Mouse (Mus musculus) kidney, adult 9 months (tissue): ENCODE data around the gene Cwc15.
A peak's percentile ranks its signal among the peaks of the same experiment; 100 is the strongest.

Experiments
- DNase-seq: peaks from one replicate; pipeline ENCODE4 v3.0.0; 2022

Cwc15 gene

GRCm38 (mm10) chr9:14558332-14558731 is 57.9 kb downstream of the Cwc15 start:
- no peak for DNase-seq

- DNase-seq: peak; percentile 22
These were observed 59.0 kb downstream of the Cwc15 start for GRCm38 (mm10) chr9:14559430-14559829.

- no peak for DNase-seq
These were observed 59.6 kb downstream of the Cwc15 start for GRCm38 (mm10) chr9:14559996-14560395.
